ENCODE assay signal across 11 mouse cellular contexts in the genomic region with DNA sequence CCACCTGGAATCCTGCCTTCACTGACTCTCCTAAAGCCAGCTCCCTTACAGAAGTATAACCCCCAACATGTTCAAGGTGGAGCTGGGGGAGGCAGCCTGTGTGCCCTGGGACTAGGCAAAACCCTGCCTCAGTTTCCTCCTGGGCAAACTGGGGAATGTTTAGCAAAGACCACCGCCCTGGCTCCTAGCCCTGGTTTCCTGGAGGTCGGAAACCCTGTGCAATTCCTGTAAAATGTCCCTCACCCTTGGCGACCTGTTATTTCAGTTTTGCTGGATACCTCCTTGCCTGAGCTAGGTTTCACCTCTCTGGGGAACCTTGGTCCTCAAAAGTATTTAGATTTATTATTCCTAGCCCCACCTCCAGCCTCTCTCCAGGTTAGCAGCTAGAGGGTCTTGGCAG. TPM values are rescaled to one million over a fixed set of nuclear protein-coding genes. Genes with fewer than 3 reads are reported as not detected.
DNase-seq lines count a peak whose midpoint lies in the region; ATAC-seq and TF ChIP-seq lines count a peak whose summit lies in the region.
"Had no signal": no experiment of that assay in that cellular context is flagged by ENCODE, and none has a peak within 500 bp of the region (broad histone marks: within the 10 kb centered on the region; RNA-seq: fewer than 3 reads in every experiment).

No protein-coding gene starts in this region.

- WGBS in kidney, embryonic 16.5 days: 58% methylated on average over 3 of the region's 3 CpGs
- 82% methylated on average over 2 of the region's 3 CpGs for WGBS in embryonic facial prominence, embryonic 14.5 days
- 80% methylated on average over 3 of the region's 3 CpGs for WGBS in forebrain, embryonic 16.5 days
- WGBS in midbrain, embryonic 13.5 days: 76% methylated on average over 3 of the region's 3 CpGs
- WGBS in cerebellum, adult 2 months: 94% methylated on average over 3 of the region's 3 CpGs

- no peaks in the 10 kb centered on the region for H3K27me3 ChIP-seq in kidney, embryonic 16.5 days (ENCODE audit: insufficient read depth, low read length)
- H3K27me3 ChIP-seq in embryonic facial prominence, embryonic 14.5 days (replicated peaks; ENCODE audit: control insufficient read depth, insufficient read depth, low read length): no peaks in the 10 kb centered on the region
- no peaks in the 10 kb centered on the region for H3K27me3 ChIP-seq in forebrain, embryonic 16.5 days (replicated peaks; ENCODE audit: control insufficient read depth, insufficient read depth, low read length)
- H3K27me3 ChIP-seq in midbrain, embryonic 13.5 days: peaks cover 8% of the 10 kb centered on the region; the same call in 1 of the 2 replicates
- H3K27me3 ChIP-seq in cerebellum, adult 2 months (ENCODE audit: control insufficient read depth, insufficient read depth, low read length): no peaks in the 10 kb centered on the region
- H3K27me3 ChIP-seq: liver, embryonic 15.5 days; Patski had no signal

- no peak for TF ChIP-seq CTCF in cerebellum, adult 2 months (IDR thresholded peaks at IDR 0.05; ENCODE audit: borderline replicate concordance, insufficient read depth, low read depth, low read length)

- H3K4me1 ChIP-seq in kidney, embryonic 16.5 days (ENCODE audit: insufficient read depth, low read length): peaks cover 54% of the 10 kb centered on the region
- peaks cover 20% of the 10 kb centered on the region for H3K4me1 ChIP-seq in embryonic facial prominence, embryonic 14.5 days (ENCODE audit: control insufficient read depth, insufficient read depth, low read length)
- peaks cover 20% of the 10 kb centered on the region for H3K4me1 ChIP-seq in forebrain, embryonic 16.5 days (replicated peaks; ENCODE audit: control insufficient read depth, insufficient read depth, low read length)
- H3K4me1 ChIP-seq in midbrain, embryonic 13.5 days (replicated peaks): peaks cover 27% of the 10 kb centered on the region
- H3K4me1 ChIP-seq in cerebellum, adult 2 months (ENCODE audit: control insufficient read depth, insufficient read depth, low read length): peaks cover 43% of the 10 kb centered on the region

- ATAC-seq in kidney, embryonic 16.5 days (ENCODE audit: low FRiP score, low TSS enrichment): no peak
- no peak for ATAC-seq in embryonic facial prominence, embryonic 14.5 days (ENCODE audit: low read depth)
- ATAC-seq in forebrain, embryonic 16.5 days: no peak
- ATAC-seq in midbrain, embryonic 13.5 days: no peak
- ATAC-seq: Patski had no signal

- no peaks in the 10 kb centered on the region for H3K36me3 ChIP-seq in kidney, embryonic 16.5 days (ENCODE audit: insufficient read depth, low read length)
- 0 out of 2 replicates have a peak, but pooled peaks cover 6% of the 10 kb centered on the region for H3K36me3 ChIP-seq in embryonic facial prominence, embryonic 14.5 days (ENCODE audit: control insufficient read depth, insufficient read depth, low read length)
- no peaks in the 10 kb centered on the region for H3K36me3 ChIP-seq in forebrain, embryonic 16.5 days (ENCODE audit: control insufficient read depth, insufficient read depth)
- no peaks in the 10 kb centered on the region for H3K36me3 ChIP-seq in midbrain, embryonic 13.5 days
- H3K36me3 ChIP-seq: liver, embryonic 15.5 days had no signal

- TF ChIP-seq POLR2A in cerebellum, adult 2 months (IDR thresholded peaks at IDR 0.05; ENCODE audit: borderline replicate concordance, insufficient read depth, low read length): no peak

- H3K9ac ChIP-seq in kidney, embryonic 16.5 days (replicated peaks; ENCODE audit: low read length): peak overlapping the region; percentile 72; the same call in 1 of the 2 replicates
- H3K9ac ChIP-seq in embryonic facial prominence, embryonic 14.5 days (ENCODE audit: low read depth, low read length): peak overlapping the region; percentile 59
- H3K9ac ChIP-seq in forebrain, embryonic 16.5 days (replicated peaks; ENCODE audit: low read depth, low read length): peak overlapping the region; percentile 70
- H3K9ac ChIP-seq in midbrain, embryonic 13.5 days (replicated peaks): peak overlapping the region; percentile 59
- H3K9ac ChIP-seq: liver, embryonic 15.5 days had no signal

- no peak for DNase-seq in kidney, adult 18-20 months
- no peak for DNase-seq in embryonic facial prominence, embryonic 14.5 days (ENCODE audit: low spot score)
- no peak for DNase-seq in adrenal gland, adult 18-20 months (ENCODE audit: low spot score in 2 of 2)
- DNase-seq in cerebellum, adult 2 months: no peak
- no peak for DNase-seq in spleen, postnatal 10 days (ENCODE audit: low spot score in 2 of 2)

- no peaks in the 10 kb centered on the region for H3K9me3 ChIP-seq in kidney, embryonic 16.5 days (ENCODE audit: low read length)
- H3K9me3 ChIP-seq in embryonic facial prominence, embryonic 14.5 days (ENCODE audit: control insufficient read depth, low read length): no peaks in the 10 kb centered on the region
- no peaks in the 10 kb centered on the region for H3K9me3 ChIP-seq in forebrain, embryonic 16.5 days (ENCODE audit: control insufficient read depth, low read length)
- no peaks in the 10 kb centered on the region for H3K9me3 ChIP-seq in midbrain, embryonic 13.5 days
- H3K9me3 ChIP-seq: liver, embryonic 15.5 days had no signal

- peak overlapping the region; percentile 88 for H3K27ac ChIP-seq in kidney, embryonic 16.5 days (ENCODE audit: low read length)
- peak overlapping the region; percentile 74 for H3K27ac ChIP-seq in embryonic facial prominence, embryonic 14.5 days (replicated peaks; ENCODE audit: low read depth, low read length)
- 0 out of 2 replicates have a peak overlapping the region, but pooled peaks have one; percentile 12 for H3K27ac ChIP-seq in forebrain, embryonic 16.5 days (ENCODE audit: low read length)
- H3K27ac ChIP-seq in midbrain, embryonic 13.5 days: 0 out of 2 replicates have a peak overlapping the region, but pooled peaks have one; percentile 5
- H3K27ac ChIP-seq in cerebellum, adult 2 months (ENCODE audit: insufficient read depth, low read length): no peak overlapping the region

- H3K4me3 ChIP-seq in kidney, embryonic 16.5 days (ENCODE audit: low read length): no peak overlapping the region
- no peak overlapping the region; the same call in 1 of the 2 replicates for H3K4me3 ChIP-seq in embryonic facial prominence, embryonic 14.5 days (ENCODE audit: low read depth, low read length)
- H3K4me3 ChIP-seq in forebrain, embryonic 16.5 days (replicated peaks; ENCODE audit: low read length): no peak overlapping the region
- H3K4me3 ChIP-seq in midbrain, embryonic 13.5 days (replicated peaks): no peak overlapping the region
- H3K4me3 ChIP-seq in cerebellum, adult 2 months (replicated peaks; ENCODE audit: insufficient read depth, low read depth, low read length): no peak overlapping the region

- peak overlapping the region; percentile 62 for H3K4me2 ChIP-seq in kidney, embryonic 16.5 days (replicated peaks; ENCODE audit: low read depth, low read length)
- H3K4me2 ChIP-seq in embryonic facial prominence, embryonic 14.5 days (ENCODE audit: low read depth, low read length): peak overlapping the region; percentile 67
- 0 out of 2 replicates have a peak overlapping the region, but pooled peaks have one; percentile 68 for H3K4me2 ChIP-seq in forebrain, embryonic 16.5 days (ENCODE audit: low read length)
- peak overlapping the region; percentile 48 for H3K4me2 ChIP-seq in midbrain, embryonic 13.5 days (replicated peaks)

RNA-seq across cellular contexts. Expression of gene C1qtnf6, which starts 1.1 kb away (rescaled TPM):
- 33.2 and 33.7 TPM in 2 replicates for polyA plus RNA-seq in kidney, embryonic 16.5 days (2015; fragmentation: Nextera tagmentation; extraction: Ambion mirVana)
- 64.1 and 67.5 TPM in 2 replicates for polyA plus RNA-seq in embryonic facial prominence, embryonic 14.5 days (2014; fragmentation: Nextera tagmentation; extraction: Ambion mirVana)
- polyA plus RNA-seq in forebrain, embryonic 16.5 days (2015; fragmentation: Nextera tagmentation; extraction: Ambion mirVana): 5.6 and 6.4 TPM in 2 replicates
- polyA plus RNA-seq in midbrain, embryonic 13.5 days (2015; fragmentation: Nextera tagmentation; extraction: Ambion mirVana): 4.8 and 5.6 TPM in 2 replicates
- 10 to 100 TPM; 14.1 to 15.0 TPM for total RNA-seq in adrenal gland, adult 18-20 months (2021)
- polyA plus RNA-seq in cerebellum, adult 2 months (2012; rRNA removed): 3.1 and 3.5 TPM in 2 replicates

RNA-seq across cellular contexts. Expression of gene Sstr3, which starts 14.3 kb away (rescaled TPM):
- polyA plus RNA-seq in kidney, embryonic 16.5 days (2015; fragmentation: Nextera tagmentation; extraction: Ambion mirVana): 0.36 and 0.69 TPM in 2 replicates
- polyA plus RNA-seq in embryonic facial prominence, embryonic 14.5 days (2014; fragmentation: Nextera tagmentation; extraction: Ambion mirVana): 0.14 TPM in 1 of 2 replicates, not detected in the other
- 1.1 and 1.8 TPM in 2 replicates for polyA plus RNA-seq in forebrain, embryonic 16.5 days (2015; fragmentation: Nextera tagmentation; extraction: Ambion mirVana)
- 0.15 and 0.26 TPM in 2 replicates for polyA plus RNA-seq in midbrain, embryonic 13.5 days (2015; fragmentation: Nextera tagmentation; extraction: Ambion mirVana)
- total RNA-seq in adrenal gland, adult 18-20 months (2021): 1 to 10 TPM in 1 of 2 experiments, under 1 TPM in 1; 0.45 to 1.2 TPM
- 9.8 and 12.1 TPM in 2 replicates for polyA plus RNA-seq in cerebellum, adult 2 months (2012; rRNA removed)
- polyA plus RNA-seq: liver, embryonic 15.5 days had no signal

RNA-seq across cellular contexts. Expression of gene Il2rb, which starts 35.1 kb away (rescaled TPM):
- 0.33 and 0.54 TPM in 2 replicates for polyA plus RNA-seq in kidney, embryonic 16.5 days (2015; fragmentation: Nextera tagmentation; extraction: Ambion mirVana)
- 0.42 and 0.55 TPM in 2 replicates for polyA plus RNA-seq in embryonic facial prominence, embryonic 14.5 days (2014; fragmentation: Nextera tagmentation; extraction: Ambion mirVana)
- not detected in 2 replicates for polyA plus RNA-seq in forebrain, embryonic 16.5 days (2015; fragmentation: Nextera tagmentation; extraction: Ambion mirVana)
- polyA plus RNA-seq in midbrain, embryonic 13.5 days (2015; fragmentation: Nextera tagmentation; extraction: Ambion mirVana): not detected in 2 replicates
- 1 to 10 TPM; 1.1 to 2.5 TPM for total RNA-seq in adrenal gland, adult 18-20 months (2021)
- 0.10 and 0.25 TPM in 2 replicates for polyA plus RNA-seq in cerebellum, adult 2 months (2012; rRNA removed)
- total RNA-seq: gastrocnemius, postnatal 14 days had no signal

RNA-seq across cellular contexts. Expression of gene Rac2, which starts 42.4 kb away (rescaled TPM):
- polyA plus RNA-seq in kidney, embryonic 16.5 days (2015; fragmentation: Nextera tagmentation; extraction: Ambion mirVana): 8.3 and 10.4 TPM in 2 replicates
- polyA plus RNA-seq in embryonic facial prominence, embryonic 14.5 days (2014; fragmentation: Nextera tagmentation; extraction: Ambion mirVana): 27.9 and 29.2 TPM in 2 replicates
- 3.6 and 5.1 TPM in 2 replicates for polyA plus RNA-seq in forebrain, embryonic 16.5 days (2015; fragmentation: Nextera tagmentation; extraction: Ambion mirVana)
- polyA plus RNA-seq in midbrain, embryonic 13.5 days (2015; fragmentation: Nextera tagmentation; extraction: Ambion mirVana): 3.2 and 5.6 TPM in 2 replicates
- total RNA-seq in adrenal gland, adult 18-20 months (2021): 1 to 10 TPM; 4.2 to 8.9 TPM
- 1.4 and 1.8 TPM in 2 replicates for polyA plus RNA-seq in cerebellum, adult 2 months (2012; rRNA removed)
- polyA plus RNA-seq: Patski had no signal
